9 mouse cellular contexts compared by ENCODE assay signal in genomic region chr2:165873777-165874176, GRCm38 (mm10). TPM values are rescaled to one million over a fixed set of nuclear protein-coding genes. Genes with fewer than 3 reads are reported as not detected.
DNase-seq lines count a peak whose midpoint lies in the region; ATAC-seq and TF ChIP-seq lines count a peak whose summit lies in the region.
"Had no signal": no experiment of that assay in that cellular context is flagged by ENCODE, and none has a peak within 500 bp of the region (broad histone marks: within the 10 kb centered on the region; RNA-seq: fewer than 3 reads in every experiment).

No protein-coding gene starts in this region.

- H3K27me3 ChIP-seq in kidney, adult 2 months (replicated peaks; ENCODE audit: control insufficient read depth, insufficient read depth, low read length): no peaks in the 10 kb centered on the region
- no peaks in the 10 kb centered on the region for H3K27me3 ChIP-seq in heart, embryonic 14.5 days (ENCODE audit: control insufficient read depth, insufficient read depth, low read length)
- H3K27me3 ChIP-seq in midbrain, embryonic 11.5 days (ENCODE audit: control insufficient read depth, insufficient read depth, low read length): no peaks in the 10 kb centered on the region

- TF ChIP-seq POLR2A in kidney, adult 2 months (IDR thresholded peaks at IDR 0.05; ENCODE audit: low read depth, low read length): no peak

- no peak overlapping the region for H3K4me3 ChIP-seq in kidney, adult 2 months (ENCODE audit: insufficient read depth, low read depth, low read length)
- H3K4me3 ChIP-seq in ES-E14 (ENCODE audit: insufficient read depth in 1 of 2, low read depth in 1 of 2, low read length in 2 of 2, poor library complexity in 1 of 2, severe bottlenecking in 1 of 2): no peak overlapping the region
- no peak overlapping the region for H3K4me3 ChIP-seq in heart, embryonic 14.5 days (ENCODE audit: control insufficient read depth in 1 of 2, insufficient read depth in 1 of 2, low read depth in 1 of 2, low read length in 2 of 2)
- H3K4me3 ChIP-seq in midbrain, embryonic 11.5 days (ENCODE audit: low read depth, low read length): no peak overlapping the region

- in situ Hi-C loops in ES-E14 (cut with MboI; ENCODE audit: low sequenced_read_pairs in 2 of 2, unreplicated experiment in 2 of 2): no loop called here

- DNase-seq in kidney, adult 2 months: peak; percentile 51
- no peak for DNase-seq in kidney, postnatal 14 days
- no peak for DNase-seq in ES-E14 (ENCODE audit: low read depth, low spot score)
- no peak for DNase-seq in midbrain, embryonic 11.5 days (ENCODE audit: low spot score, missing footprints)
- no peak for DNase-seq in adrenal gland, adult 8-10 months
- no peak for DNase-seq in gastrocnemius, postnatal 36 days

- no peak overlapping the region for H3K4me2 ChIP-seq in heart, embryonic 14.5 days (ENCODE audit: low read length)
- no peak overlapping the region for H3K4me2 ChIP-seq in midbrain, embryonic 11.5 days

- H3K9ac ChIP-seq in ES-E14 (ENCODE audit: insufficient read depth, low read depth, low read length, poor library complexity, severe bottlenecking): no peak overlapping the region
- H3K9ac ChIP-seq in heart, embryonic 14.5 days (ENCODE audit: low read length): no peak overlapping the region
- 0 out of 2 replicates have a peak overlapping the region, but pooled peaks have one; percentile 18 for H3K9ac ChIP-seq in midbrain, embryonic 11.5 days (ENCODE audit: low read length)

- peak overlapping the region; percentile 91 for H3K27ac ChIP-seq in kidney, adult 2 months (ENCODE audit: insufficient read depth, low read depth, low read length)
- peak overlapping the region; percentile 50 for H3K27ac ChIP-seq in ES-E14 (ENCODE audit: insufficient read depth, low read depth, low read length, poor library complexity, severe bottlenecking)
- H3K27ac ChIP-seq in heart, embryonic 14.5 days (replicated peaks in 1 of 2; ENCODE audit: control insufficient read depth in 1 of 2, insufficient read depth in 1 of 2, low read depth in 2 of 2, low read length in 2 of 2): peak overlapping the region; percentile 15 to 87; a peak in 3 of 4 replicates
- H3K27ac ChIP-seq in midbrain, embryonic 11.5 days (ENCODE audit: low read depth, low read length): no peak overlapping the region

- H3K9me3 ChIP-seq in ES-E14 (ENCODE audit: control insufficient read depth, insufficient read depth, low read depth, low read length): no peaks in the 10 kb centered on the region
- H3K9me3 ChIP-seq in heart, embryonic 14.5 days (ENCODE audit: control insufficient read depth, low read length): no peaks in the 10 kb centered on the region
- no peaks in the 10 kb centered on the region for H3K9me3 ChIP-seq in midbrain, embryonic 11.5 days (ENCODE audit: control insufficient read depth, low read length)

- no peaks in the 10 kb centered on the region; the same call in 1 of the 2 replicates for H3K36me3 ChIP-seq in kidney, adult 2 months (ENCODE audit: control insufficient read depth, insufficient read depth, low read length)
- H3K36me3 ChIP-seq in ES-E14 (ENCODE audit: control insufficient read depth, insufficient read depth, low read length, poor library complexity, severe bottlenecking): peaks cover 37% of the 10 kb centered on the region
- H3K36me3 ChIP-seq in heart, embryonic 14.5 days (ENCODE audit: control insufficient read depth, insufficient read depth, low read length): peaks cover 82% of the 10 kb centered on the region
- peaks cover 6% of the 10 kb centered on the region; the same call in 1 of the 2 replicates for H3K36me3 ChIP-seq in midbrain, embryonic 11.5 days (ENCODE audit: control insufficient read depth, insufficient read depth, low read length)

- ATAC-seq in heart, embryonic 14.5 days (ENCODE audit: insufficient number of reproducible peaks, insufficient read depth, low FRiP score, low read depth): no peak
- no peak for ATAC-seq in midbrain, embryonic 11.5 days (ENCODE audit: low FRiP score)
- ATAC-seq in erythroblast, adult 5-6 weeks (replicated peaks; ENCODE audit: low FRiP score, poor library complexity, severe bottlenecking): no peak
- ATAC-seq: inflammation-experienced regulatory T-cells, adult 6 months had no signal

- intact Hi-C loops in gastrocnemius, postnatal 36 days (cut with DNase I): no loop called here

- TF ChIP-seq CTCF in kidney, adult 2 months (conservative IDR thresholded peaks at IDR 0.05; ENCODE audit: insufficient read depth, insufficient read length, low read depth, low read length): no peak

- 9% methylated on average over 3 of the region's 3 CpGs for WGBS in kidney, adult 2 months
- 51% methylated on average over 3 of the region's 3 CpGs for WGBS in heart, embryonic 14.5 days
- 82% methylated on average over 3 of the region's 3 CpGs for WGBS in midbrain, embryonic 11.5 days

- peaks cover 62% of the 10 kb centered on the region for H3K4me1 ChIP-seq in kidney, adult 2 months (ENCODE audit: control insufficient read depth, insufficient read depth, low read length)
- peaks cover 26 to 41% of the 10 kb centered on the region in 2 experiments for H3K4me1 ChIP-seq in ES-E14 (ENCODE audit: control insufficient read depth in 2 of 2, insufficient read depth in 2 of 2, low read length in 2 of 2, poor library complexity in 1 of 2)
- H3K4me1 ChIP-seq in heart, embryonic 14.5 days (ENCODE audit: control insufficient read depth in 2 of 2, insufficient read depth in 2 of 2, low read length in 2 of 2): peaks cover 50 to 78% of the 10 kb centered on the region in 2 experiments
- peaks cover 48% of the 10 kb centered on the region for H3K4me1 ChIP-seq in midbrain, embryonic 11.5 days (ENCODE audit: control insufficient read depth, insufficient read depth, low read length)

TF ChIP-seq in ES-E14, 5 proteins besides CTCF, POLR2A, EP300 and RAD21:
- TF ChIP-seq ZC3H11A (IDR thresholded peaks at IDR 0.05; ENCODE audit: borderline replicate concordance, low read depth, low read length) (no peak), HCFC1 (IDR thresholded peaks at IDR 0.05; ENCODE audit: borderline replicate concordance, insufficient read depth, low read length) (no peak), CHD2 (IDR thresholded peaks at IDR 0.05; ENCODE audit: low read depth, low read length) (no peak)

RNA-seq across cellular contexts. Expression of gene Zmynd8, which starts 25.0 kb away (rescaled TPM):
- 27.7 and 29.0 TPM in 2 replicates for polyA plus RNA-seq in kidney, adult 2 months (2012; rRNA removed)
- total RNA-seq in ES-E14 (2012; rRNA removed): 49.7 and 60.5 TPM in 2 replicates
- 35.9 and 38.0 TPM in 2 replicates for polyA plus RNA-seq in heart, embryonic 14.5 days (2014; fragmentation: Nextera tagmentation; extraction: Ambion mirVana)
- 43.1 and 45.6 TPM in 2 replicates for polyA plus RNA-seq in midbrain, embryonic 11.5 days (2014; fragmentation: Nextera tagmentation; extraction: Ambion mirVana)
- 10 to 100 TPM; 51.7 to 94.5 (median 70.6) TPM for total RNA-seq in adrenal gland, adult 8-10 months (2022)
- total RNA-seq in erythroblast, adult 5-6 weeks (2015; ENCODE audit: low replicate concordance): 60.1 and 81.1 TPM in 2 replicates
- 83.9 and 95.3 TPM in 2 replicates for total RNA-seq in erythroblast, adult 5-6 weeks (2017; ENCODE audit: low replicate concordance)
- total RNA-seq in gastrocnemius, postnatal 36 days (2021): 10 to 100 TPM; 12.7 to 17.3 TPM
